In the genomic region with DNA sequence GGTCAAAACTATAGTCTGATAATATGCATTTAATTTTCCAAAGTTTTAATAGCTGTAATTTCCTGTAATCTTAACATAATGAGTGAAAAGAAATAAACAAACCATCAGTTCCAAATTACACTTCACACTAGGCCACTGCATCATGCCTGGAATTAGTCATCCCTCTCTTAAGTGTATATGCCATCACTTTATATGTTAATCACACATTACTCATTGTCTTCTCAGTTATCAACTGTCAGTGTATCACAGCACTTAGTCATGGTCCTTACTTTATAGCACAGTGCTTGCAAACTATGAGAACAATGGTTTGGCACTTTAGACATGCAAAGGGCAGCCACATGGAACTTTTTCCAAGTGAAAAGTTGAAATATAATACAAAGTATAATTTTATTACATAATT, we compare ENCODE assay signal across 29 mouse cellular contexts.
"Had no signal": no experiment of that assay in that cellular context is flagged by ENCODE, and none has a peak within 500 bp of the region (broad histone marks: within the 10 kb centered on the region; RNA-seq: fewer than 3 reads in every experiment).

No protein-coding gene starts in this region.

- H3K36me3 ChIP-seq: heart, embryonic 12.5 days; heart, embryonic 15.5 days; intestine, embryonic 15.5 days had no signal

- H3K27me3 ChIP-seq: heart, embryonic 12.5 days; heart, embryonic 13.5 days; heart, embryonic 15.5 days; hindbrain, embryonic 12.5 days; hindbrain, embryonic 13.5 days; hindbrain, embryonic 15.5 days; intestine, embryonic 15.5 days; kidney, embryonic 15.5 days had no signal

- H3K9me3 ChIP-seq: heart, embryonic 12.5 days; heart, embryonic 13.5 days; heart, embryonic 15.5 days; hindbrain, embryonic 12.5 days; hindbrain, embryonic 13.5 days; hindbrain, embryonic 15.5 days; intestine, embryonic 15.5 days; kidney, embryonic 15.5 days had no signal

- H3K4me3 ChIP-seq: heart, embryonic 12.5 days; heart, embryonic 13.5 days; heart, embryonic 15.5 days; hindbrain, embryonic 12.5 days; hindbrain, embryonic 13.5 days; hindbrain, embryonic 15.5 days; intestine, embryonic 15.5 days; kidney, embryonic 15.5 days; layer of hippocampus, adult 2 months; left cerebral cortex, adult 2 months had no signal

- DNase-seq: heart, postnatal 10 days; heart, postnatal 14 days; heart, postnatal 36 days; heart, postnatal 4 days; kidney, adult 11 months; kidney, adult 18-20 months; kidney, adult 2 months; kidney, adult 8-10 months; kidney, adult 9 months; kidney, postnatal 10 days; kidney, postnatal 14 days; kidney, postnatal 25 days; kidney, postnatal 36 days; kidney, postnatal 4 days; layer of hippocampus, adult 9-11 months; layer of hippocampus, postnatal 36 days had no signal

- H3K4me1 ChIP-seq: heart, embryonic 12.5 days; heart, embryonic 13.5 days; heart, embryonic 15.5 days; hindbrain, embryonic 12.5 days; hindbrain, embryonic 13.5 days; hindbrain, embryonic 15.5 days; intestine, embryonic 15.5 days; kidney, embryonic 15.5 days had no signal

- H3K27ac ChIP-seq: heart, embryonic 13.5 days; heart, embryonic 15.5 days; hindbrain, embryonic 12.5 days; hindbrain, embryonic 13.5 days; hindbrain, embryonic 14.5 days; hindbrain, embryonic 15.5 days; hindbrain, postnatal 0 days; intestine, embryonic 15.5 days; kidney, embryonic 15.5 days; kidney, postnatal 0 days; layer of hippocampus, adult 2 months; left cerebral cortex, adult 2 months had no signal
